Mouse (Mus musculus) spleen, adult 2 months (tissue): Measurements from ENCODE around the gene Insr.

Source experiments
- CTCF ChIP-seq: fragments of 200-500 bp; IDR thresholded peaks from 2 replicates; pipeline ENCODE4 v1.5.1; 2011; ENCODE audit warnings: mild to moderate bottlenecking, inconsistent platforms; ENCODE audit not compliant: insufficient read depth, insufficient read length, insufficient replicate concordance; ENCODE audit errors: extremely low read depth
- POLR2A ChIP-seq: fragments of 200-500 bp; IDR thresholded peaks from 2 replicates; pipeline ENCODE4 v1.6.1; 2011; ENCODE audit warnings: low read depth, low read length, inconsistent platforms

DNA sequence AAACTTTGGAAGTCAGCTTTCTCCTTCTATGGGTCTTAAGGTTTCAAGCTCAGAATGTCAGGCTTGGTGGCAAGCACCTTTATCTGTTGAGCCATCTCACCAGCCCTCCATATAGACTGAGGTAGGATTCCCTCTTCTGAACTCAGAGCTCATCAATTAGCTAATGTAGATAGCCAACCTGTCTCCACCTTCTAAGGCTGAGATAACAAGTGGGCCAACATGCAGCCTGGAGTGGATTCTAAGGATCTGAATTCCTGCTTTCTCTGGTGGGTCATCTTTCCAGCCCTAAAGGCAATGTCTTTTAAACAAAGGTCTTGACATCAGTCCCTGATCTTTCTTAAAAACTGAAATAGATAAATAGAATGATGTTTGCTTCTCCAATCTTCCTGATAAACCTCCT is 70.7 kb downstream of the Insr start:
- TF ChIP-seq POLR2A (no peak), CTCF (no peak)
